Mouse (Mus musculus): ENCODE measurements around the gene Nr1i2. TPM values are rescaled to one million over a fixed set of nuclear protein-coding genes. Genes with fewer than 3 reads are reported as not detected.
A peak's percentile ranks its signal among the peaks of the same experiment; 100 is the strongest.

Gene Nr1i2
- total and polyA plus RNA-seq, 3 experiments = not detected

GRCm38 (mm10) chr16:38307221-38307605 lies 12.6 kb upstream of the Nr1i2 start:
- no peak for ATAC-seq (ENCODE audit: extremely low read depth, insufficient number of reproducible peaks, low FRiP score, poor library complexity, severe bottlenecking)
- Histone ChIP-seq H3K27me3 (ENCODE audit: insufficient read depth, low read length) (peaks cover 37% of the 10 kb centered on the region), H3K36me3 (replicated peaks) (no peaks in the 10 kb centered on the region), H3K4me1 (ENCODE audit: insufficient read depth, low read depth, low read length) (peaks cover 5% of the 10 kb centered on the region), H3K9me3 (replicated peaks) (no peaks in the 10 kb centered on the region), H3K4me3 (ENCODE audit: low read depth, low read length) (no peak overlapping the region)
- no peak for DNase-seq (ENCODE audit: low spot score)
- TF ChIP-seq TAL1 (conservative IDR thresholded peaks at IDR 0.05; ENCODE audit: low read depth, low read length) (no peak), POLR2AphosphoS5 (IDR thresholded peaks at IDR 0.05; ENCODE audit: insufficient replicate concordance, low read depth, low read length) (no peak), GATA2 (IDR thresholded peaks at IDR 0.05; ENCODE audit: borderline replicate concordance, low read depth, low read length) (no peak), CTCF (IDR thresholded peaks at IDR 0.05; ENCODE audit: low read depth, low read length) (no peak), GATA1 (IDR thresholded peaks at IDR 0.05; ENCODE audit: borderline replicate concordance, low read length) (no peak)

DNA sequence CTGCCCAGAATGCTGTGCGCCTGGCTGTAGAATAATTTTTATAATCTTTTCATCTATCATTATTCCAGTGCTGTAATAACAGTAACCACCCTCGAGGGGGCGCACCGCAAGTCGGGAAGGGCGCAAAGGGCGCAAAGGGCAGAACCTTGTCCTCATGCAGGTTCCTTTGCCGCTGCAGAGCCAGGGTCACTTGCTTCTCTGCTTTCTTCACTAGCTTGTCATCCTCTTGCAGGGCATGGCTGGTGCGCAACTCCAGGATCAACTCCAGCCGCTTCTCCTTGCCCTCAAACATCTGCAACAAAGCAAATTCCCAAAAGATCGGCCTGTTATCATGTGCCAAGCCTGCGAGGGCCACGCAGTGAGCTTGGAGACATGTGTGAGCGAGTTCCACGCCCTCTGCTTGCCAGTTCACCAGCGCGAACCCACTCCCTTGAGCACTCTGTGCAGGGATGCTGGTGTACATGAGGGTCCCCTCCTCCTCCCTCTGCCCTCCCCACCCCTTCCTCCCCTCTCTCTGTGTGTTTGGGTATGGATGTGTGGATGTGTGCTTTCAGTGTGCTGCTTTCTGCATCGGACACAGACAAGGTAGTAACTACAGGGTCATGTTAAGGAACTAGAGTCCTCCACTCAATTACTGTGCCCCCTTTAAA lies 12.1 kb upstream of the Nr1i2 start:
- peaks cover 5% of the 10 kb centered on the region for H3K4me1 ChIP-seq (ENCODE audit: insufficient read depth, low read depth, low read length)
- no peak for ATAC-seq (ENCODE audit: extremely low read depth, insufficient number of reproducible peaks, low FRiP score, poor library complexity, severe bottlenecking)
- H3K27me3 ChIP-seq (ENCODE audit: insufficient read depth, low read length) = peaks cover 39% of the 10 kb centered on the region
- H3K9me3 ChIP-seq (replicated peaks) = no peaks in the 10 kb centered on the region
- DNase-seq (ENCODE audit: low spot score) = no peak
- H3K4me3 ChIP-seq (ENCODE audit: low read depth, low read length) = no peak overlapping the region
- no peaks in the 10 kb centered on the region for H3K36me3 ChIP-seq (replicated peaks)
- TF ChIP-seq POLR2AphosphoS5 (IDR thresholded peaks at IDR 0.05; ENCODE audit: insufficient replicate concordance, low read depth, low read length) (no peak), GATA1 (IDR thresholded peaks at IDR 0.05; ENCODE audit: borderline replicate concordance, low read length) (no peak), CTCF (IDR thresholded peaks at IDR 0.05; ENCODE audit: low read depth, low read length) (peak; percentile 8; the same call in 1 of the 2 replicates), GATA2 (IDR thresholded peaks at IDR 0.05; ENCODE audit: borderline replicate concordance, low read depth, low read length) (no peak), TAL1 (conservative IDR thresholded peaks at IDR 0.05; ENCODE audit: low read depth, low read length) (no peak)

- H3K9me3 ChIP-seq (replicated peaks) = no peaks in the 10 kb centered on the region
- H3K27me3 ChIP-seq (ENCODE audit: insufficient read depth, low read length) = peaks cover 36% of the 10 kb centered on the region
- H3K36me3 ChIP-seq (replicated peaks) = no peaks in the 10 kb centered on the region
- no peak for DNase-seq (ENCODE audit: low spot score)
- H3K4me3 ChIP-seq (ENCODE audit: low read depth, low read length) = no peak overlapping the region
- ATAC-seq (ENCODE audit: extremely low read depth, insufficient number of reproducible peaks, low FRiP score, poor library complexity, severe bottlenecking) = no peak
- TF ChIP-seq POLR2AphosphoS5 (IDR thresholded peaks at IDR 0.05; ENCODE audit: insufficient replicate concordance, low read depth, low read length) (no peak), GATA2 (IDR thresholded peaks at IDR 0.05; ENCODE audit: borderline replicate concordance, low read depth, low read length) (no peak), GATA1 (IDR thresholded peaks at IDR 0.05; ENCODE audit: borderline replicate concordance, low read length) (no peak), TAL1 (conservative IDR thresholded peaks at IDR 0.05; ENCODE audit: low read depth, low read length) (no peak), CTCF (IDR thresholded peaks at IDR 0.05; ENCODE audit: low read depth, low read length) (no peak)
- peaks cover 5% of the 10 kb centered on the region for H3K4me1 ChIP-seq (ENCODE audit: insufficient read depth, low read depth, low read length)
Measured at GRCm38 (mm10) chr16:38304460-38305194, 10.0 kb upstream of the Nr1i2 start.

DNA sequence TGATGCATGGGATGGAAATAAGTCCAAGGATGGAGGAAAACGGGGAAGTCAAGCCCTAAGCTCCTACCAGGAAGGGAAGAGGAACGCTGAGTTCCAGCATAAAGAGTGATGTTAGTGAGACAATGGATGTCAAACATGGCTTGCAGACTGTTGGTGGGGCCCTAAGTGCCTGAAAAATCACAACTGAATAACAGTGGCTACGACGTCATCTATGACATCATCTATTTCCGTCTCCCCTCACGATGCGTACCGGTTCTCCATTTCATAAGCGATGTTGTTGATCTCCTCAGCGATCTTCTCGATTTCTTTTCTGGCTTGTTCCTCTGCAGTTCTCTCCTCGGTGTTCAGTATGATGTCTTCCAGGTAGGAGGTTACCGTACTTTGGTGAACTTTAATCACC lies 7.7 kb upstream of the Nr1i2 start:
- no peak for DNase-seq (ENCODE audit: low spot score)
- TF ChIP-seq TAL1 (conservative IDR thresholded peaks at IDR 0.05; ENCODE audit: low read depth, low read length) (no peak), GATA2 (IDR thresholded peaks at IDR 0.05; ENCODE audit: borderline replicate concordance, low read depth, low read length) (no peak), GATA1 (IDR thresholded peaks at IDR 0.05; ENCODE audit: borderline replicate concordance, low read length) (no peak), CTCF (IDR thresholded peaks at IDR 0.05; ENCODE audit: low read depth, low read length) (no peak), POLR2AphosphoS5 (IDR thresholded peaks at IDR 0.05; ENCODE audit: insufficient replicate concordance, low read depth, low read length) (no peak)
- no peak overlapping the region for H3K4me3 ChIP-seq (ENCODE audit: low read depth, low read length)

DNA sequence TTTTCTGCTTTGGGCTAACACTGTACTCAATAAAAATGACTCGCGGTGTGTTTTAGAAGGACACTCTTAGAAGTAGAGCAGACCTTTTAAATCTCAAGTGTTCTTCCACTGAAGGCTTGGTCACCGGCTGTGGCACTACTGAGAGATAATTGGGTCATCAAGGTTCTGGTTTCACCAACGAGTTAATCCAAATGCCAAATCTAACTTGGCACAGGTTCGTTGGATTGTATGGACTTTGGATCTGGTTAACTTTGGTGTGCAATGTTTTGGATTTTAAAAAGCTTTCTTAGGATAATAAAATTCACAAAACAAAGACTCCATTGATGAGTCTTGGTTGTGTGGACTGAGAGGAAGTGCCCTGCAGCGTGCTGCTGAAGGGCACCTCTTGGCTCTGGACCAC lies 3.8 kb upstream of the Nr1i2 start:
- ATAC-seq (ENCODE audit: extremely low read depth, insufficient number of reproducible peaks, low FRiP score, poor library complexity, severe bottlenecking) = no peak
- TF ChIP-seq GATA1 (IDR thresholded peaks at IDR 0.05; ENCODE audit: borderline replicate concordance, low read length) = no peak
- TF ChIP-seq POLR2AphosphoS5 (IDR thresholded peaks at IDR 0.05; ENCODE audit: insufficient replicate concordance, low read depth, low read length) = no peak
- no peak for TF ChIP-seq TAL1 (conservative IDR thresholded peaks at IDR 0.05; ENCODE audit: low read depth, low read length)
- TF ChIP-seq CTCF (IDR thresholded peaks at IDR 0.05; ENCODE audit: low read depth, low read length) = no peak
- TF ChIP-seq GATA2 (IDR thresholded peaks at IDR 0.05; ENCODE audit: borderline replicate concordance, low read depth, low read length) = no peak
- Histone ChIP-seq H3K27me3 (ENCODE audit: insufficient read depth, low read length) (peaks cover 16% of the 10 kb centered on the region), H3K36me3 (replicated peaks) (no peaks in the 10 kb centered on the region), H3K4me3 (ENCODE audit: low read depth, low read length) (no peak overlapping the region), H3K9me3 (replicated peaks) (no peaks in the 10 kb centered on the region), H3K4me1 (ENCODE audit: insufficient read depth, low read depth, low read length) (no peaks in the 10 kb centered on the region)
- no peak for DNase-seq (ENCODE audit: low spot score)

More for the DNA sequence above, 7.7 kb upstream of the Nr1i2 start:
- peaks cover 24% of the 10 kb centered on the region for H3K27me3 ChIP-seq (ENCODE audit: insufficient read depth, low read length)
- H3K36me3 ChIP-seq (replicated peaks) = no peaks in the 10 kb centered on the region
- H3K4me1 ChIP-seq (ENCODE audit: insufficient read depth, low read depth, low read length) = peaks cover 5% of the 10 kb centered on the region
- no peaks in the 10 kb centered on the region for H3K9me3 ChIP-seq (replicated peaks)
- ATAC-seq (ENCODE audit: extremely low read depth, insufficient number of reproducible peaks, low FRiP score, poor library complexity, severe bottlenecking) = no peak

- TF ChIP-seq TAL1 (conservative IDR thresholded peaks at IDR 0.05; ENCODE audit: low read depth, low read length) (no peak), CTCF (IDR thresholded peaks at IDR 0.05; ENCODE audit: low read depth, low read length) (no peak), GATA2 (IDR thresholded peaks at IDR 0.05; ENCODE audit: borderline replicate concordance, low read depth, low read length) (no peak), POLR2AphosphoS5 (IDR thresholded peaks at IDR 0.05; ENCODE audit: insufficient replicate concordance, low read depth, low read length) (no peak), GATA1 (IDR thresholded peaks at IDR 0.05; ENCODE audit: borderline replicate concordance, low read length) (no peak)
- DNase-seq (ENCODE audit: low spot score) = no peak
- Histone ChIP-seq H3K36me3 (replicated peaks) (no peaks in the 10 kb centered on the region), H3K4me3 (ENCODE audit: low read depth, low read length) (no peak overlapping the region), H3K27me3 (ENCODE audit: insufficient read depth, low read length) (peaks cover 21% of the 10 kb centered on the region), H3K4me1 (ENCODE audit: insufficient read depth, low read depth, low read length) (no peaks in the 10 kb centered on the region), H3K9me3 (replicated peaks) (no peaks in the 10 kb centered on the region)
- ATAC-seq (ENCODE audit: extremely low read depth, insufficient number of reproducible peaks, low FRiP score, poor library complexity, severe bottlenecking) = no peak
Measured at GRCm38 (mm10) chr16:38295349-38295930, 816 bp upstream of the Nr1i2 start.
